Mouse (Mus musculus) retina, postnatal 7 days (tissue): ENCODE measurements at regions not wholly inside any gene's neighbourhood (a gene's known extent, or its start where the extent isn't known, plus 50 kb on each side); places are given as distances from the start of the nearest gene placed in this dataset.
A peak's percentile ranks its signal among the peaks of the same experiment; 100 is the strongest.

Experiments used
- DNase-seq: peaks from one replicate; pipeline ENCODE4 v3.0.0-alpha.2; 2012; ENCODE audit warnings: low read depth, low spot score

DNA sequence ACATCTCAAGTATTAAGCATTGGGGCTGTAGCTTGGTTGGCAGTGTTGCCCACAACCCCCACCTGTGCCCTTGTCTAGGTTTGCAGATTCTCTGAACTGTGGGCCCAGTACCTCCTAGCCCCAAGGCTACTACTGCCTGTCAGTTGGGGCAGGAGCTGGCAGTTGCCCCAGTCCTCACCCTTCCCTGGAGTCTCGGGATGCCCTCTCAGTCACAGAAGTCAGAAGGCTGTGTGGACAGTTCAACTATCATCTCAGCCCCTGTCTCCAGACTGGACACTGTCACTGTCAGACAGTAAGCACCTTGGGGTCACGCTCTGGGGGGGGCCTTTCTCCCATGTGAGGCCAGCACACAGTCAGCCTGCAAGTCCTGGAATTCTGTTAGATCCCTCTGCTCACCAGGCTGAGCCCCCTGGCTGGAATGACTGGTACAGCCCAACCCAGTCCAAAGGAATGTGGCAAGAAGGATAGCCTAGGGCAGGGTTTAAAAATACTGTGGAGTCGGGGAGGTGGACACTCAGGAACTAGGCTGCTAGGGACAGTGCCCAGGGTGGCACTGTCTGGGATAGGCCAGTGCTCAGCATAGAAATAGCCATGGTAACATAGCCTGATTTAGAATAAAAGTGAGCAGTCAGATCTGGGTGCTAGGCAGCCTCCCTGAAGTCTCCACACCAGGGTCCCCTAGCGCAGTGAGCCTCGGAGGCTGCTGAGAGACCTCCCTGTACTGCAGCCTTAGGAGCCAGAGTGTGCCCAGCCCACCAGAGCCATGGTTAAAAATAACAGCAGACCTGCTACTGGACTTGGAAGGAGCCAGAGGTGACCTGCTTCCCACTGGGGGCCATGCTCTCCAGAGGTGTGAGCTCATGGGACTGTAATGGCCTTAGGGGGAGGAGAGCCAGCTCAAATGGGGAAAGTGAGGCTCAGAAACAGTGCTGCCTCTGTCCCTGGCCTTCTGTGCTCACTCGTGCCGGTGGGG, 83.1 kb upstream of the Ptpn1 start:
- no peak for DNase-seq

DNA sequence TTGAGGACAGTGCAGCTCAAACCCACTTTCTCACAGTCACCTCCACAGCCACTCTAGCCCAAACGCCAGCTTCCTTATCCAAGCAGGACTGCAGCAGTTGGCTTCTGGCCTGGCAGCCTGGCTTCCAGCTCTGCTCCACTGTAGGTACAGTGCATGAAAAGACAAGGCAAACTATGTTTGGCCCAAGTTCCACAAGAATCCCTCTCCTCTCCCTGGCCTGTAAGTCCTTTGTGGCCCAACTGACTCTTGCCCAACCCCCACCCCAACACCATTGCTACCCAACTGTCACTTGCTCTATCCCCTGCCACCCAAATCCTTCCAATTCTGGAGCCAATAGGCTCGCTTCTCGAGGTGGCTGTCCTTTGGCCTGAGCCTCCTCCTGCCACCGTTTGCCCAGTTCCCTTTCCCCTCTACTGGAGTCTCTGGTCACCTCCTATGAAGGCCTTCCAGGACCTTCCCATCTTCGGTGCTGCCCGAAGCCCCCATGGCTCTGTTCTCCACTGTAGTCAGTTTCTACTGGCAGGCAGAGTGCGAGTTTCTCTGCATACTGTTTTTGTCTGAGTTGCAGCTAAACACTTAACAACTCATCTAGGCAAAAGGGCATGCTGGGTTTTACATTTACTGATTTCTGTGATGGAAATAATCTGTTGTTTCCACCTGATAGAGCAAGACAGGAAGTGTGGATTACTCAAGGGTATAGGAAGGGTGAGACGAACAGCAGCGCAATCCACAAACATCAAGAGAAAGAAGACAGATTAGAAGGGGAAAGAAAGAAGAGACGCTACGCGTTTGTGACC, 84.4 kb upstream of the Ptpn1 start:
- no peak for DNase-seq

GRCm38 (mm10) chr2:167845370-167845769, 86.5 kb upstream of the Ptpn1 start:
- DNase-seq: no peak

DNA sequence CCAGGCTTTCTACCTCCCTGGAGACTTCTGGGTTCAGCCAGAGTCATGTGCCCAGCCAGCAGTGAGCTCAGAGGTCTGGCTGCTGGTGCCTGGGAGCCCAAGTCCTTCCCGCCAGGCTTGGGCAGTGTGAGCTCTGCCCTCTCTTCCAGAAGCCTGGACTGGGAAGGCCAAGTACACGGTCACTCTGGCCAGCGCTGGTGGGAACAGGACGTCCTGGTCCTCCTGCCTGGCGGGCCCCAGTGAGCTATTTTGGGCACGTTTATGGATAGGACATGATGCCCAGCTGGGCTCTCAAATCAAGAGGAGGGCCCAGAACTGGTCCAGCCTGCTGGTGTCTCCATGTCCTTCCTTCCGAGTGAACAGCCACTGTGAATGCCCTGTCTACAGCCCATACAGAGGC, 87.3 kb upstream of the Ptpn1 start:
- DNase-seq: no peak

DNA sequence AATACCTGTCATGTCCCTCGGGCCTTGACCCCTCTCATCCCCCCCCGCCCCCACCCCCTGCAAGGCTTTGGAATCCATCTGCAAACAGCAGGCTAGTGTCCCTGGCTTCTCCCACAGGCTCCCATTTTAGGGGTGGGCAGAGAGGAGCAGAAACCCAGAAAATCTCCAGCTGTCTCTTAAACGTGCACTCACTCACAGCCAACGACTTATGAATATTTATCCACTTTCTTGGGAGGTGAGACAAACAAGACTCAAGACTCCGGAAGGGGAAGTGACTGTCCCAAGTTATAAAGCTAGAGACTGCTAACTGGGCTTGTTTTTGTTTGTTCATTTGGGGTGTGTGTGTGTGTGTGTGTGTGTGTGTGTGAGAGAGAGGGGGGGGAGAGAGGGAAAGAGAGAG, 87.9 kb upstream of the Ptpn1 start:
- no peak for DNase-seq

- no peak for DNase-seq
Measured at GRCm38 (mm10) chr2:167842993-167843392, 88.9 kb upstream of the Ptpn1 start.

DNA sequence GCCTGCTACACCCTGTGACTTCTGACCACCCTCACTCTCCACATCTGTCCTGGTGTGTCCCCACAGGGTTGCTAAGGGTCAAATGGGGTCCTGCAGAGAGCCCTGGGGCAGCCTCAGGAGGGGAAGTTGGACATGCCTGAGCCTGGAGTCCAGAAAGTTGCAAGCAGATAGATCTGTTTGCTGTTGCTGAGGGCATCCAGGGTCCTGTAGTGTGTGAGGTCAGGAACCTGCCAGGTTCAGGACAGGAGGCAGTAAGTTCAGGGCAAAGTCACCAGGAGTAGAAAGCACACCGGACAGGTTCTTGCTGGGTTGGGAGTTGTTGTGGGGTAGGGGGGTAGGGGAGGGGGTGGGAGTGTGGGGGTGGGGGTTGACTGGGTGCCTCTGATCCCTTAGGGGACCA, 89.4 kb upstream of the Ptpn1 start:
- no peak for DNase-seq

DNA sequence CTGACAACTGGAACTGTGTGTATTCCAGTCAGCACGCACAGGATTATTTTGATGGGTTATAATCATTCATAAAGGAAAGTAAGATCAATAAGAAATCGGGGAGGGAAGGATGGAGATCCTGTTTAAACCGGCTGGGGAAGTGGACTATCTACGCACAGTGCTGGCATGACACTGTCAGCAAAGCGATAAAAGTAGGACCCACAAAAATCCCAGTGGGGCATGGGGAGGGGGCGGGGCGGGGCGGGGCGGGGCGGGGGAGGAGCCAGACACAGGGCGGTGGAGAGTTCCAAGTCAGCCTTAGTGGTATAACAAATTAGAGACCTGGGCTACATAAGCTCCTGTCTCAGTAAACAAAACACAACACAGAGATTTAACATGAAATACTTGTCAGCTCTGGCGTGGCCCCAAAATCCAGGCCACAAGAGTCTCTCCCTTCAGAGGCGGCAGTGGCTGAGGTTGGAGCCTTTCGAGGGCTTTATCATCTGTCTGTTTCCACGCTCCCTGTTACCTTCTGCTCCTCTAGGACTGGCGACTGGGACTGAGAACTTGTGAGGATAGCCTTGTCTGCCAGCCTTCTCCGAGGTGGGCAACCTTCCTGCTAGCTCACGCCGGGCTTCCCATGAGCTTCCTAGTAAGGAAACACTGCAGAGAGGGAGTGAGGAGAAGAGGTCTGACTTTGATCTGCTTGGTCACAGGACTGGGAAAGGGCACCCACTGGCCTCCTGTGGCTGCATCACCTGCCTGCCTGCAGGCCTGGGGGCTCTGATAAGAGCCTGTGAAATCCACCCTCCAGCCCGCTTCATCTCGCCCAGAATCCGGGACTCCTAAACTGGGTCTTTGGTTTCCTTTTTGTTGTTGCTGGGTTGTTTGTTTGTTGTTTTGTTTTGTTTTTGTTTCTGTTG, 90.3 kb upstream of the Ptpn1 start:
- no peak for DNase-seq

DNA sequence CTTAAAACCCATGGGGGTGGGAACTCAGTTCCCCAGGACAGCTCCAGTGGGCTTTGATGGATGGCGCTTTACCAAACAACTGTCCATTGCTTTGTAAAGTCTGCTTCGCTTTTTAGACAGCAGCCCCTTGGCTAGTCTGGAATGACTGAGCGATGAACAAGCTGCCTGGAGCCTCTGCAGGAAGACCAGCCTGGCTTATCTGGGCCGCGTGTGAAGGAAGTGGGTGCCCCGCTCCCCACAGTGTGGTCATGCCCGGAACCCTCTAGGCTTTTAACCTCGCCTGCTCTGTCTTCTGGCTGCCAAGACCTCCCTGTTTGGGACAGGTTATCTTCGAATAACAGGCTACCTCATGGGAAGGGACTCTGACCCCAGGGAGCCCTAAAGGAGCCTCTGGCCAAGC, 91.5 kb upstream of the Ptpn1 start:
- DNase-seq: no peak

DNA sequence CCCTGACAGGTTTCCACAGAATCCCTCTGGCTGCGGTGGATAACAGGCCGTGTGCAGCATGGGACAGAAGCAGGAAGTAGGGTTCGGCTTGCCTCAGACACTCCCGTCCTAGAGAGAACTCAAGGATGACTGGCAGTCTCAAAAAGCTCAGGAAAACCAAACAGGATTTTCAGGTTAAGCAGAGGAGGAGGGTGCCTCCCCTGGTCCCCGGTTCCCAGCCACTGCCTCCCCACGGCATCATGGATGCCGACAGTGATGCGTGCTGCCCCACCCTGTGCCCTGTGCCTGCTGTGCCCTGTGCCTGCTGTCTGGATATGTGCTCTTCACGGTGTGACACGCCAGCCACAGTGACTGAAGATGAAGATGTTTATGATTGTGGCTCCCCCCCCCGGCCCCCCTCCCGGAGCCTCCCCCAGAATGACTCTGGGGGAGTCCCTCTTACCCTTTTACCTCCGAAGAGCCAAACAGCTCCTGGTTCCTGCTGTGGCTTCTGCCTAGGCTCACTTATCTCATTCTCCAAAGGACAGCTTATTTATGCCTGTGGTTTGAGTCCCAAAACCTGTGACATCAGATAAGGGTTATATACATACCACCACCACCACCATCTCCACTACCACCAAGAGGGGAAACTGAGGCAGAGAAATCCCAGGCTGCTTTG, 92.4 kb upstream of the Ptpn1 start:
- DNase-seq: no peak

DNA sequence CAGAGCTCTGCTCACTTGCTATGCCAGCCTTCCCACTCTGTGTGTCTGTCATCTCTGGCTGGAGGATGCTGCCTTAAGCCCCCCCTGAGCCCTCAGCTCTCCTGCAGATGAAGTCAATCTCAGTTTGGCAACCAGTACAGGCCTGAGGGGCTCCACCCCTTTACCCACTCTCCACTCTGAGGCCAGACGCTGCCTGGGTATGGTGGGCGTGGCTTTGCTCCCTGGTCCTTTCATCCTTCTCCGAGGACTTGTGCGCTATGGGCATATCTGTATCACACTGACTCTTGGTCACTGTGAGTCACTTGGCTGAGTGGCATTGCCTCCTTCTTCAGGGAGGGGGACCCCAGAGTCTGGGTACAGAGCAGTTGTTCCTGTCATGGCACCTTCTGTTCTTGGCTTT, 94.3 kb upstream of the Ptpn1 start:
- no peak for DNase-seq

- DNase-seq: no peak
Measured at GRCm38 (mm10) chr2:167836611-167837010, 95.2 kb upstream of the Ptpn1 start.

GRCm38 (mm10) chr2:167834605-167835004, 97.3 kb upstream of the Ptpn1 start:
- no peak for DNase-seq

GRCm38 (mm10) chr2:167833290-167833953, 98.4 kb upstream of the Ptpn1 start:
- peak; percentile 61 for DNase-seq

DNA sequence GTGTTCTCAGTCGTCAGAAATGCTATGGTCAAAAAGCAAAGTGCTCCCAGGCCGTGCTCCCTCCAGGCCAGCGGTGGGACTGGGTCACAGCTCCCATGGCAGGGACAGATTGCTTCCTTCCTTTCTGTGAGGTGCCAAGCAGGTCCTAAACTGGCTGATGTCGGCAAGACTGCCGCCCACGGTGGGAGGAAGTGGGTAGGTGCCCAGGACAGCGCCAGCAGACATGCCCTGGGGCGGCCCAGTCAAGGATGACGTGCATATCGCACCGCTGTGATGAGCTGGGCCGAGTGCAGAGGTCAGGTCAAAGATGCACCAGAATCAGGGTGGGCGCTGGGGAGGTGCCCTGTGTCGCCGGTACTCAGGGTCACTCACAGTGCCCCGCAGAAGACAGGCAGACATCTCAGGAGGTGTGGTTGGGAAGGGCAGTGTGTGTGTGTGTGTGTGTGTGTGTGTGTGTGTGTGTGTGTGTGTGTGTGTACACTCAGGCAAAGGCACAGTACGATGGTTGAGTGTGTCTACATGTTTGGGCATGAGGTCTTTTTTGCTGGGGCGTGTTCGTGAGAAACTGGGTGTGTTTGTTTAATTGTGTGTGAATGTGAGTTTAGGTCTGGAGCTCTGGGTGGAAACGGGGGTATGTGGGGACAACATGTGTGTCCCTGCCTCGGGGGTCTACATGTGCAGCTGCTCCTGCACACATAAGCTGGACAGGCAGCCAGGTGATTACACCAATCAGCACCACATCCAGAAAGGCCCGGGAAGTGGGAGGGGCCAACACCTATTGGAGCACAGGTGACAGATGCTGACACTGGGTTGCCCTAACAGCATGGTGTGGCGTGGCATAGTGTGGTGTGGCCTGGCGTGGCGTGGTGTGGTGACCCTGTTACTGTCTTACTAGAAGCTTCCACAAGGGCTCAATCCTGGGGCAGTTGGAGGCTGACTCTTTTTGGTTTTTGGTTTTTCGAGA, 100.5 kb upstream of the Ptpn1 start:
- DNase-seq: no peak

DNA sequence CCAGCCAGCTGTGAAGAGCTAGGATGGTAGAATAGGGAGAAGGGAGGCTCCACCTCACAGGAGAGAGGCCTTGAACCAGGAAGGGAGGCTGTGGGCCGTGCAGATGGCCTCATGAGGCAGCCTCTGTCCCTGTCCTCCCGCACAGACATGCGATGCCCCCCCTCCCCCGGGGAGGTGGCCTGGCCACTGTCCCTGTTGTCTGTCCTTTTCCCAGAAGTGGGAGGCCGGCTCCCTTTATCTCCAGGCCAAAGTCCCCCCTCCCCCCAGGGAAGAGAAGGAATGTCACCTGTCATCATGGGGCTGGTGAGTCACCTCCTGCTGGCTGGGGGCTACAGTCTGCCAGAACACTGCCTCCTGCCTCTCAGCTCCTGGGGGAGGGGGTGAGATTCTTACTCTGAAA, 103.6 kb upstream of the Ptpn1 start:
- DNase-seq: no peak

GRCm38 (mm10) chr2:167826922-167827703, 104.7 kb upstream of the Ptpn1 start:
- DNase-seq: no peak

DNA sequence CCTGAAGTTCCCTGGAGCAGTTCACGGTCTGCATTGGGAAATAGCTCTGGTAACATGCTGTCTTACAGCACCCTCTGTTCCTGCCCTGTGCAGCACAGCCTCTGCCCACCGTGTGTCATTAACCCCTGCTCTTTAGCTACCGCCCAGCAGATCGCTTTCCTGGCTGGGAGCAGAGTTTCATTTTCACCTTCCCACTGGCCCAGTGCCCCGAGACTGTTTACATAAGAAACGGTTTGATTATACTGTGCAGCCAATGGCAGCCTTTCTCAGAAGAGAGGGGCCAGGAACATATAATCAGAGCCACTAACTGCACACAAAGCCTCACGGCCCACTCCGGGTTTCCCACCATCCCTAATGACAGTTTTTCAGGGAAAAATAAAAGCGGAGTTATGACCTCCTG, 108.3 kb upstream of the Ptpn1 start:
- no peak for DNase-seq

DNA sequence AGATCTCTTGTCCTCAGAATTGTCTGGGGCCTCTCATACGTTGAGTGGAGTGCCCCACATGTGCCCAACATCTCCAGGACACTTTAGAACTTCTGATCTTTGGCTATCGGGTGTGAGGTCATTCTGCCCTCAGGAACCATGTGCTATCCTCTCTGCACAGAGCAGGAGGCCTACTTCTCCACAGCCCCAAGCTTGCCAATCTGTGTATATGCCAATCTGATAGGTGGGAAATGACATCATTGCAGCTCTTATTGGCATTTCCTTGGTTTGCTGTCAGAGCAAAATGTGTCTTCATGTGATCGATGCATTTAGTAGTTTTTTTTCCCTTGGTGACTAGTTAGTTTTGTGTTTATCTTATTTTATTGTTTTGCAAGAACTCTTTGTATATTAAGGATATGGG, 108.8 kb upstream of the Ptpn1 start:
- no peak for DNase-seq
